Comparison of ENCODE assay signal across 17 mouse cellular contexts in the genomic region with DNA sequence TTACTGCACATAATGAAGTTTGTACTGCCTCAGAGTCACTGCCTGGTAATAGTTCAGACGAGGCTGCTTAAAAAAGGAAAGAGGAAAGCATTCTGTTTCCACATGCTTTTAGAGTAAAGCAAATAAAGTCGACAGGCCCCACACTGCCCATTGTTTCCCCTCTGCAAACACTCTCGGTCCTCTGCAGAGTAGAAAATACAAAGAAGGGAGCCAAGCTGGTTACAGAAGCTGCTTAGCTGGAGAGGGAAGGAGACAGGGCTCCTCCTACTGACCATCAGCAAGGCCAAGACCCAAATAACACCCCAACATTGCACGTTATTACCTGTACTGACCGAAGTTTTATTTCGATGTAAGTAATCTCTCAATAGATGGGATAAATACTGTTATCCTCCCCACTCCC. TPM values are rescaled to one million over a fixed set of nuclear protein-coding genes. Genes with fewer than 3 reads are reported as not detected.
DNase-seq lines count a peak whose midpoint lies in the region; ATAC-seq and TF ChIP-seq lines count a peak whose summit lies in the region.
"Had no signal": no experiment of that assay in that cellular context is flagged by ENCODE, and none has a peak within 500 bp of the region (broad histone marks: within the 10 kb centered on the region; RNA-seq: fewer than 3 reads in every experiment).

No protein-coding gene starts in this region.

- ATAC-seq in lung, embryonic 15.5 days (ENCODE audit: borderline replicate concordance, extremely low read depth, low FRiP score, low TSS enrichment), result peak; percentile 48; the same call in 1 of the 2 replicates
- peak; percentile 73; the same call in 1 of the 2 replicates for ATAC-seq in stomach, embryonic 15.5 days (ENCODE audit: insufficient read depth, low FRiP score, low read depth)
- ATAC-seq: Patski had no signal

- peaks cover 36% of the 10 kb centered on the region for H3K36me3 ChIP-seq in lung, embryonic 15.5 days
- peaks cover 23% of the 10 kb centered on the region for H3K36me3 ChIP-seq in stomach, embryonic 15.5 days

- peaks cover 8% of the 10 kb centered on the region for H3K4me1 ChIP-seq in lung, embryonic 15.5 days
- H3K4me1 ChIP-seq in stomach, embryonic 15.5 days, result no peaks in the 10 kb centered on the region
- H3K4me1 ChIP-seq: kidney, embryonic 15.5 days had no signal

- no peak overlapping the region for H3K27ac ChIP-seq in layer of hippocampus, adult 2 months
- peak overlapping the region; percentile 52 for H3K27ac ChIP-seq in lung, embryonic 15.5 days
- H3K27ac ChIP-seq in stomach, embryonic 15.5 days, result peak overlapping the region; percentile 66
- H3K27ac ChIP-seq: embryonic facial prominence, embryonic 10.5 days; kidney, embryonic 15.5 days had no signal

- H3K27me3 ChIP-seq in lung, embryonic 15.5 days, result no peaks in the 10 kb centered on the region
- H3K27me3 ChIP-seq in stomach, embryonic 15.5 days (replicated peaks), result no peaks in the 10 kb centered on the region
- H3K27me3 ChIP-seq: kidney, embryonic 15.5 days; Patski had no signal

- 43% methylated on average over 6 of the region's 6 CpGs for WGBS in lung, embryonic 15.5 days
- 52% methylated on average over 6 of the region's 6 CpGs for WGBS in stomach, embryonic 15.5 days

- peak; percentile 30 for TF ChIP-seq CTCF in layer of hippocampus, adult 2 months (conservative IDR thresholded peaks at IDR 0.05)

- DNase-seq in heart, adult 11 months, result peak; percentile 84
- DNase-seq in heart, adult 9 months (ENCODE audit: low spot score in 2 of 2), result no peak
- DNase-seq in layer of hippocampus, adult 2 months (ENCODE audit: low spot score in 2 of 2), result no peak
- DNase-seq in layer of hippocampus, adult 9-11 months, result no peak
- no peak for DNase-seq in layer of hippocampus, postnatal 10 days (ENCODE audit: low spot score in 2 of 2)
- DNase-seq in urinary bladder, postnatal 10 days (ENCODE audit: low spot score), result no peak
- DNase-seq: adrenal gland, postnatal 36 days; cerebellum, adult 9-11 months; gastrocnemius, postnatal 10 days; liver; thymus, postnatal 25 days had no signal

- H3K4me3 ChIP-seq in layer of hippocampus, adult 2 months, result no peak overlapping the region
- no peak overlapping the region for H3K4me3 ChIP-seq in lung, embryonic 15.5 days
- H3K4me3 ChIP-seq in stomach, embryonic 15.5 days (replicated peaks), result no peak overlapping the region
- H3K4me3 ChIP-seq: embryonic facial prominence, embryonic 10.5 days; erythroblast, embryonic 14.5 days; kidney, embryonic 15.5 days had no signal

- no peaks in the 10 kb centered on the region for H3K9me3 ChIP-seq in lung, embryonic 15.5 days
- no peaks in the 10 kb centered on the region for H3K9me3 ChIP-seq in stomach, embryonic 15.5 days
- H3K9me3 ChIP-seq: embryonic facial prominence, embryonic 10.5 days; kidney, embryonic 15.5 days had no signal

- H3K4me2 ChIP-seq in lung, embryonic 15.5 days, result no peak overlapping the region
- H3K4me2 ChIP-seq in stomach, embryonic 15.5 days, result no peak overlapping the region
- H3K4me2 ChIP-seq: kidney, embryonic 15.5 days had no signal

- H3K9ac ChIP-seq in lung, embryonic 15.5 days, result no peak overlapping the region
- no peak overlapping the region for H3K9ac ChIP-seq in stomach, embryonic 15.5 days
- H3K9ac ChIP-seq: kidney, embryonic 15.5 days had no signal

RNA-seq across cellular contexts. Expression of a gene that starts 3.0 kb away (rescaled TPM):
- 10 to 100 TPM; 43.1 to 44.0 TPM for total RNA-seq in layer of hippocampus, adult 2 months (2021)
- 51.8 and 52.8 TPM in 2 replicates for polyA plus RNA-seq in lung, embryonic 15.5 days (2015; fragmentation: Nextera tagmentation; extraction: Ambion mirVana)
- 46.4 and 50.2 TPM in 2 replicates for polyA plus RNA-seq in stomach, embryonic 15.5 days (2015; fragmentation: Nextera tagmentation; extraction: Ambion mirVana)
- 10 to 100 TPM; 38.0 to 39.8 TPM for total RNA-seq in layer of hippocampus, postnatal 10 days (2021)

RNA-seq across cellular contexts. Expression of a gene that starts 23.6 kb away (rescaled TPM):
- 10 to 100 TPM in 1 of 2 experiments, 1 to 10 TPM in 1; 9.3 to 10.5 TPM for total RNA-seq in layer of hippocampus, adult 2 months (2021)
- polyA plus RNA-seq in lung, embryonic 15.5 days (2015; fragmentation: Nextera tagmentation; extraction: Ambion mirVana), result 16.9 and 20.4 TPM in 2 replicates
- polyA plus RNA-seq in stomach, embryonic 15.5 days (2015; fragmentation: Nextera tagmentation; extraction: Ambion mirVana), result 18.5 and 42.6 TPM in 2 replicates
- 10 to 100 TPM in 1 of 2 experiments, 1 to 10 TPM in 1; 9.6 to 11.9 TPM for total RNA-seq in layer of hippocampus, postnatal 10 days (2021)

RNA-seq across cellular contexts. Expression of a gene that starts 55.7 kb away (rescaled TPM):
- 10 to 100 TPM; 60.3 to 65.5 TPM for total RNA-seq in layer of hippocampus, adult 2 months (2021)
- polyA plus RNA-seq in lung, embryonic 15.5 days (2015; fragmentation: Nextera tagmentation; extraction: Ambion mirVana), result 20.5 and 21.3 TPM in 2 replicates
- polyA plus RNA-seq in stomach, embryonic 15.5 days (2015; fragmentation: Nextera tagmentation; extraction: Ambion mirVana), result 20.5 TPM in 2 replicates
- 10 to 100 TPM; 57.2 to 63.9 TPM for total RNA-seq in layer of hippocampus, postnatal 10 days (2021)
